ENCODE assay signal across 9 mouse cellular contexts in the genomic region with DNA sequence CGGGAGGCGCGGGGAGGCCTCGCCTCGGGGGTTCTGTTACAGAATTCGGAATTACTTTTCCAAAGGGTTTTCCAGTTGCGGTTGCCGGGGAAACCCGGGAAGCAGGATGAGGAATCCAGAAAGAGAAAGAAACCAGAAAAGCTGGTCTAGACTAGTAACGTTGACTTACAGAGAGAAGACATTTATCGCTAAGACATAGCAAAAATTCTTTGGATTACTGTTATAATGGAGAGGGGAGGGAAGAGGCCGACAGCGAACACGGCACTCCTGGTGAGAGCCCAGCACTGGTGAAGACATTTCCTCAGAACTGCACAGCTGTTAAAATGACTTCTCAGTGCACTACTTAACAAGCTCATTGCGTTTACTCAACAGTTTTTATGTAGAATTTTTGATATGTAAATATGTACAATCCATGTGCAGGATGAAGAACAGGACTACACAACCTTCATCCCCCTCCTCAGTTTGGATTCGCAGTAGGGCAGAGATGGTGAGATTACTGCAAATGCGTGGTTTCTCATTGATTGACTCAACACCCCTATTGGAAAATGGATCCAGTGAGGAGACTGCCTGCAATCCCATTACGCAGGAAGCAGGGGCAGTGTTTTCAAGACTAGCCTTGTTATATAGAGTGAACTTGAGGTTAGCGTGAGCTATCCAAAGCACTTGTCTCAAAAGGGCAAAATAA. TPM values are rescaled to one million over a fixed set of nuclear protein-coding genes. Genes with fewer than 3 reads are reported as not detected.
DNase-seq lines count a peak whose midpoint lies in the region; ATAC-seq and TF ChIP-seq lines count a peak whose summit lies in the region.
"Had no signal": no experiment of that assay in that cellular context is flagged by ENCODE, and none has a peak within 500 bp of the region (broad histone marks: within the 10 kb centered on the region; RNA-seq: fewer than 3 reads in every experiment).

No protein-coding gene starts in this region.

- peak overlapping the region; percentile 87 for H3K4me3 ChIP-seq in ES-Bruce4 (ENCODE audit: low read depth, low read length)
- peak overlapping the region; percentile 78 for H3K4me3 ChIP-seq in forebrain, embryonic 10.5 days
- H3K4me3 ChIP-seq in limb, embryonic 13.5 days = peak overlapping the region; percentile 69
- H3K4me3 ChIP-seq in stomach, embryonic 15.5 days (replicated peaks) = peak overlapping the region; percentile 90

- 7% methylated on average over 19 of the region's 19 CpGs for WGBS in forebrain, embryonic 10.5 days
- 5% methylated on average over 19 of the region's 19 CpGs for WGBS in limb, embryonic 13.5 days
- WGBS in stomach, embryonic 15.5 days = 3% methylated on average over 19 of the region's 19 CpGs

- TF ChIP-seq CTCF in ES-Bruce4 (IDR thresholded peaks at IDR 0.05; ENCODE audit: low read depth, low read length) = no peak

- no peaks in the 10 kb centered on the region for H3K4me1 ChIP-seq in ES-Bruce4 (ENCODE audit: control insufficient read depth, insufficient read depth, low read length)
- peaks cover 25% of the 10 kb centered on the region for H3K4me1 ChIP-seq in forebrain, embryonic 10.5 days
- peaks cover 22% of the 10 kb centered on the region; the same call in 1 of the 2 replicates for H3K4me1 ChIP-seq in limb, embryonic 13.5 days
- H3K4me1 ChIP-seq in stomach, embryonic 15.5 days = no peaks in the 10 kb centered on the region

- H3K36me3 ChIP-seq in ES-Bruce4 (ENCODE audit: control insufficient read depth, insufficient read depth, low read length, poor library complexity, severe bottlenecking) = no peaks in the 10 kb centered on the region; the same call in 1 of the 2 replicates
- peaks cover 21% of the 10 kb centered on the region for H3K36me3 ChIP-seq in forebrain, embryonic 10.5 days (replicated peaks)
- peaks cover 17% of the 10 kb centered on the region for H3K36me3 ChIP-seq in limb, embryonic 13.5 days
- peaks cover under 1% of the 10 kb centered on the region for H3K36me3 ChIP-seq in stomach, embryonic 15.5 days

- peak overlapping the region; percentile 73 for H3K4me2 ChIP-seq in limb, embryonic 13.5 days (replicated peaks)
- peak overlapping the region; percentile 54 for H3K4me2 ChIP-seq in stomach, embryonic 15.5 days

- ATAC-seq in limb, embryonic 13.5 days (ENCODE audit: low FRiP score, low read depth) = peak; percentile 52
- ATAC-seq in stomach, embryonic 15.5 days (ENCODE audit: insufficient read depth, low FRiP score, low read depth) = peak; percentile 53

- H3K9me3 ChIP-seq in ES-Bruce4 (replicated peaks; ENCODE audit: control insufficient read depth, insufficient read depth, low read length, poor library complexity, severe bottlenecking) = no peaks in the 10 kb centered on the region
- H3K9me3 ChIP-seq in forebrain, embryonic 10.5 days = no peaks in the 10 kb centered on the region; the same call in 1 of the 2 replicates
- no peaks in the 10 kb centered on the region for H3K9me3 ChIP-seq in limb, embryonic 13.5 days
- no peaks in the 10 kb centered on the region for H3K9me3 ChIP-seq in stomach, embryonic 15.5 days

- TF ChIP-seq POLR2A in ES-Bruce4 (IDR thresholded peaks at IDR 0.05; ENCODE audit: insufficient read depth, low read length) = no peak

- H3K9ac ChIP-seq in ES-Bruce4 (ENCODE audit: low read depth, poor library complexity, severe bottlenecking) = peak overlapping the region; percentile 72
- H3K9ac ChIP-seq in limb, embryonic 13.5 days = peak overlapping the region; percentile 82
- peak overlapping the region; percentile 61 for H3K9ac ChIP-seq in stomach, embryonic 15.5 days

- DNase-seq in gastrocnemius, postnatal 25 days = peak; percentile 7
- no peak for DNase-seq in gastrocnemius, postnatal 10 days
- no peak for DNase-seq in forebrain, embryonic 10.5 days (ENCODE audit: extremely low spot score, low spot score)
- DNase-seq in adrenal gland, postnatal 25 days = no peak
- DNase-seq in urinary bladder, postnatal 4 days (ENCODE audit: low spot score in 2 of 2) = no peak

- no peaks in the 10 kb centered on the region for H3K27me3 ChIP-seq in ES-Bruce4 (ENCODE audit: control insufficient read depth, insufficient read depth, low read length, poor library complexity, severe bottlenecking)
- H3K27me3 ChIP-seq in forebrain, embryonic 10.5 days (ENCODE audit: poor library complexity, severe bottlenecking) = no peaks in the 10 kb centered on the region
- no peaks in the 10 kb centered on the region for H3K27me3 ChIP-seq in limb, embryonic 13.5 days
- H3K27me3 ChIP-seq in stomach, embryonic 15.5 days (replicated peaks) = no peaks in the 10 kb centered on the region

- no peak for TF ChIP-seq EP300 in ES-Bruce4 (IDR thresholded peaks at IDR 0.05; ENCODE audit: insufficient read depth, low read depth, low read length)

- peak overlapping the region; percentile 29; the same call in 1 of the 2 replicates for H3K27ac ChIP-seq in ES-Bruce4 (ENCODE audit: insufficient read depth, low read length)
- H3K27ac ChIP-seq in forebrain, embryonic 10.5 days = peak overlapping the region; percentile 97
- H3K27ac ChIP-seq in limb, embryonic 13.5 days = peak overlapping the region; percentile 92
- peak overlapping the region; percentile 96 for H3K27ac ChIP-seq in stomach, embryonic 15.5 days

RNA-seq across cellular contexts. Expression of gene Zfp37, which starts 22.0 kb away (rescaled TPM):
- total RNA-seq in gastrocnemius, postnatal 25 days (2021) = 1 to 10 TPM in 1 of 2 experiments, under 1 TPM in 1; 0.86 to 1.2 TPM
- total RNA-seq in gastrocnemius, postnatal 10 days (2021) = 1 to 10 TPM; 3.0 to 3.3 TPM
- 7.3 and 12.7 TPM in 2 replicates for polyA plus RNA-seq in ES-Bruce4 (2011; ENCODE audit: insufficient read depth, insufficient read length, low read depth, missing spikeins)
- polyA plus RNA-seq in forebrain, embryonic 10.5 days (2016; fragmentation: Nextera tagmentation; extraction: Ambion mirVana) = 19.7 and 22.1 TPM in 2 replicates
- polyA plus RNA-seq in limb, embryonic 13.5 days (2015; fragmentation: Nextera tagmentation; extraction: Ambion mirVana) = 14.1 and 14.8 TPM in 2 replicates
- polyA plus RNA-seq in stomach, embryonic 15.5 days (2015; fragmentation: Nextera tagmentation; extraction: Ambion mirVana) = 8.0 and 8.5 TPM in 2 replicates
- 3.8 and 5.2 TPM in 2 replicates for total RNA-seq in adrenal gland, postnatal 25 days (2021)

RNA-seq across cellular contexts. Expression of gene Slc31a2, which starts 53.5 kb away (rescaled TPM):
- total RNA-seq in gastrocnemius, postnatal 25 days (2021) = 1 to 10 TPM; 3.9 to 4.6 TPM
- 1 to 10 TPM; 6.6 to 9.2 TPM for total RNA-seq in gastrocnemius, postnatal 10 days (2021)
- polyA plus RNA-seq in ES-Bruce4 (2011; ENCODE audit: insufficient read depth, insufficient read length, low read depth, missing spikeins) = 7.8 and 8.5 TPM in 2 replicates
- 8.6 and 10.1 TPM in 2 replicates for polyA plus RNA-seq in forebrain, embryonic 10.5 days (2016; fragmentation: Nextera tagmentation; extraction: Ambion mirVana)
- 17.7 and 19.0 TPM in 2 replicates for polyA plus RNA-seq in limb, embryonic 13.5 days (2015; fragmentation: Nextera tagmentation; extraction: Ambion mirVana)
- polyA plus RNA-seq in stomach, embryonic 15.5 days (2015; fragmentation: Nextera tagmentation; extraction: Ambion mirVana) = 21.4 and 23.9 TPM in 2 replicates
- total RNA-seq in adrenal gland, postnatal 25 days (2021) = 27.7 and 30.6 TPM in 2 replicates

RNA-seq across cellular contexts. Expression of gene Mup21, which starts 58.2 kb away (rescaled TPM):
- total RNA-seq in gastrocnemius, postnatal 25 days (2021) = not detected
- total RNA-seq in gastrocnemius, postnatal 10 days (2021) = not detected
- not detected in 2 replicates for polyA plus RNA-seq in ES-Bruce4 (2011; ENCODE audit: insufficient read depth, insufficient read length, low read depth, missing spikeins)
- polyA plus RNA-seq in forebrain, embryonic 10.5 days (2016; fragmentation: Nextera tagmentation; extraction: Ambion mirVana) = not detected in 2 replicates
- not detected in 2 replicates for polyA plus RNA-seq in limb, embryonic 13.5 days (2015; fragmentation: Nextera tagmentation; extraction: Ambion mirVana)
- polyA plus RNA-seq in stomach, embryonic 15.5 days (2015; fragmentation: Nextera tagmentation; extraction: Ambion mirVana) = not detected in 2 replicates
- not detected in 2 replicates for total RNA-seq in adrenal gland, postnatal 25 days (2021)
- total RNA-seq: layer of hippocampus, postnatal 10 days had no signal

Comparison
In these comparisons a context has a peak if more than half of its experiments do, and no peak if none do; other contexts are left out.
1. H3K27ac ChIP-seq: peak in every context shown above with its lines; median percentile 97 in forebrain, embryonic 10.5 days; 96 in stomach, embryonic 15.5 days; 92 in limb, embryonic 13.5 days; 29 in ES-Bruce4.